Mouse (Mus musculus) lung, embryonic 16.5 days (tissue): ENCODE data around the gene Cdkn1a. TPM values are rescaled to one million over a fixed set of nuclear protein-coding genes. Genes with fewer than 3 reads are reported as not detected.

Experiments
- ATAC-seq: fragments of 200-750 bp; cut with Nextera tagmentation; 2 replicates; pipeline ENCODE4 v1.8.0; 2017; ENCODE audit warnings: low read depth, mild to moderate bottlenecking, moderate library complexity
- H3K27ac ChIP-seq: fragments of 300-500 bp; sonication (generic); 2 replicates; pipeline ENCODE4 v1.5.1; 2014; ENCODE audit warnings: mild to moderate bottlenecking, control low read depth, low read length
- H3K27me3 ChIP-seq: fragments of 300-500 bp; sonication (generic); 2 replicates; pipeline ENCODE4 v1.6.1; 2014; ENCODE audit warnings: low read depth, low read length, mixed read lengths; ENCODE audit not compliant: control insufficient read depth, insufficient read depth
- H3K36me3 ChIP-seq: fragments of 300-500 bp; sonication (generic); 2 replicates; pipeline ENCODE4 v1.6.1; 2014; ENCODE audit warnings: low read length; ENCODE audit not compliant: control insufficient read depth, insufficient read depth
- H3K4me1 ChIP-seq: fragments of 300-500 bp; sonication (generic); replicated peaks from 2 replicates; pipeline ENCODE4 v1.6.1; 2014; ENCODE audit warnings: low read length, mixed read lengths; ENCODE audit not compliant: control insufficient read depth, insufficient read depth
- H3K4me2 ChIP-seq: fragments of 300-500 bp; sonication (generic); 2 replicates; pipeline ENCODE4 v1.6.1; 2014; ENCODE audit warnings: low read depth, low read length, control low read depth
- H3K4me3 ChIP-seq: fragments of 300-500 bp; sonication (generic); 2 replicates; pipeline ENCODE4 v1.5.1; 2014; ENCODE audit warnings: mild to moderate bottlenecking, low read length, control low read depth
- H3K9ac ChIP-seq: fragments of 300-500 bp; sonication (generic); 2 replicates; pipeline ENCODE4 v1.6.1; 2014; ENCODE audit warnings: low read length, control low read depth
- H3K9me3 ChIP-seq: fragments of 300-500 bp; sonication (generic); 2 replicates; pipeline ENCODE4 v1.6.1; 2016; ENCODE audit warnings: low read length; ENCODE audit not compliant: control insufficient read depth
- WGBS: fragments of 180-500 bp; shearing (Covaris S2); extraction: QIAGEN DNeasy Blood & Tissue Kit; methylation state at CpG from one replicate; pipeline ENCODE4 v1.1.7; 2014; 5-methylcytosine and 5-hydroxymethylcytosine counted together
- polyA plus RNA-seq: library from polyadenylated mRNA; unstranded; fragments of >200 nt; fragmentation: Nextera tagmentation; extraction: Ambion mirVana; gene quantifications from 2 replicates; pipeline ENCODE4 v1.2.1, GENCODE M21; 2015

Cdkn1a gene
- polyA plus RNA-seq, 1 experiment from 2014 or later: 41.3 TPM

DNA sequence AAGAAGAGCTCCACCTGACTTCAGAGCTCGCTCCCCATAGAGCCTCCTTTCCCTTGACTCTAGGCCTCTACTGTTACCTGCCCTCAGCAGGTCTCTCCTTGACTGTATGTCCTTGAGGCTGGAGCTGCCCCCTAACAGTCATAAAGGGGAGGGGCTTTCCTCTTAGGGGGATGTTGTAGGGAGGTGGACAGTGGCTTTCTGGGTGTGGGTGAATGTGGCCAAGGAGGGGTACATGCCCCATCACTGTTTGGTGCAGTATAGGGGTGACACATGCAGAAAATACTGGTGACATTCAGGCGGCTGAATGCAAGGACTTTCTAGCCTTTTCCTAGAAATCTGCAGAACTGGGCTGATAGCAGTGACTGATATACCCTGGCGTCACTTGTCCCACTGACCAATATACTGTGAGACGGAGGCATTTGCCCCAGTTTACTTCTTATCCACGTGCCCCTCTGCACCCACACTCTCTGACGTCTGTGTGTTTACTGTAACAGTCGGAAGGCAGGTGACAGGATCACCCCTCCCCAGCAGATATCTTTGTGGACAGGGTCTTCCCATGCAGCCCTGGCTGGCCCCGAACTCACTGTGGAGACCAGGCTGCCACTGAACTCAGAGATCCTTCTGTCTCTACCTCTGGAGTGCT is 26.4 kb downstream of the Cdkn1a start:
- H3K27ac ChIP-seq: no peak overlapping the region
- H3K4me3 ChIP-seq: no peak overlapping the region
- 50% methylated on average over 8 of the region's 8 CpGs for WGBS
- no peak overlapping the region for H3K4me2 ChIP-seq
- H3K27me3 ChIP-seq: no peaks in the 10 kb centered on the region
- H3K9me3 ChIP-seq: no peaks in the 10 kb centered on the region
- H3K4me1 ChIP-seq: no peaks in the 10 kb centered on the region
- ATAC-seq: no peak
- H3K9ac ChIP-seq: no peak overlapping the region
- H3K36me3 ChIP-seq: no peaks in the 10 kb centered on the region

DNA sequence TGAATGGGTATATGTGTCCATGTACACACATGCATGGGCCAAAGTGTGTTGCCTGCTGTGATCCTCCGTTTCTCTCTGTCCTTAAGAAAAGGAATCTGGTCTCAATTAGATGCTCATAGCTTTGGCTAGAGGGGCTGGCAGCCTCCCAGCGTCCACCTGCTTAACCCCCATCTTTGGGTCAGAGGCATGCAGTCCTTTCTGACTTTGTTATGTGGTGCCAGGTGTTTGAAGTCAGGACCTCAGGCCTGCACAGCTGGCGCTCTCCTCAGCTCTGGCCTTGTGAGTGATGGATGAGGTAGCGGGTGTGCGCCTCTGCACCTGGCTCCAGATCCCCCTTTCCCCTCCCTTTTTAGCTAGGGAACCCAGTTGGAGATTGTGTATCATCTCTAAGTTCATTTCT is 27.3 kb downstream of the Cdkn1a start:
- Histone ChIP-seq H3K4me1 (peaks cover 4% of the 10 kb centered on the region; the same call in 1 of the 2 replicates), H3K4me2 (no peak overlapping the region), H3K4me3 (no peak overlapping the region), H3K9ac (no peak overlapping the region), H3K27me3 (no peaks in the 10 kb centered on the region), H3K27ac (no peak overlapping the region), H3K9me3 (no peaks in the 10 kb centered on the region), H3K36me3 (no peaks in the 10 kb centered on the region)
- WGBS: 41% methylated on average over 5 of the region's 5 CpGs
- no peak for ATAC-seq

DNA sequence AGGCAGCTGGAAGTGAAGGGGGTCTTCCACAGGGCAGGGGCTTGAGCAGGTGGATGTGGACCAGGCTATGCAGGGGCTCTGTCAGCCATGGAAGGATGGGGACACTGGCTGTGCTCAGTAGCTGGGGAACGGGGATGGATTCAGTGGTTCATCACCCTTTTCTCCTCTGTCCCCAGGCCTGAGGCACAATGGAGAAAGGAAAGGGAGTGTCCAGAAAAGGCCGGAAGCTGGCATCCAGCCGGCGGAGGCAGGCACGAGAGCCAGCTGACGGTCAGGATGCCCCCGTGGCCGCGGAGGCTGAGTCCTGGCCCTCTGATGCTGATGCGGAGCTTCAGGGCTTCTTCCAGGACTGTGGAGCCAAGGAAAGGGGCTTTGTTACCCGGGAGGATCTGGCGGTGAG is 29.9 kb downstream of the Cdkn1a start:
- no peaks in the 10 kb centered on the region for H3K36me3 ChIP-seq
- H3K4me1 ChIP-seq: peaks cover 12% of the 10 kb centered on the region; the same call in 1 of the 2 replicates
- H3K9me3 ChIP-seq: no peaks in the 10 kb centered on the region
- WGBS: 45% methylated on average over 12 of the region's 12 CpGs
- H3K4me3 ChIP-seq: no peak overlapping the region
- H3K27ac ChIP-seq: no peak overlapping the region
- H3K27me3 ChIP-seq: no peaks in the 10 kb centered on the region
- 0 out of 2 replicates have a peak, but pooled peaks have one; percentile 11 for ATAC-seq
- no peak overlapping the region for H3K4me2 ChIP-seq
- no peak overlapping the region for H3K9ac ChIP-seq

DNA sequence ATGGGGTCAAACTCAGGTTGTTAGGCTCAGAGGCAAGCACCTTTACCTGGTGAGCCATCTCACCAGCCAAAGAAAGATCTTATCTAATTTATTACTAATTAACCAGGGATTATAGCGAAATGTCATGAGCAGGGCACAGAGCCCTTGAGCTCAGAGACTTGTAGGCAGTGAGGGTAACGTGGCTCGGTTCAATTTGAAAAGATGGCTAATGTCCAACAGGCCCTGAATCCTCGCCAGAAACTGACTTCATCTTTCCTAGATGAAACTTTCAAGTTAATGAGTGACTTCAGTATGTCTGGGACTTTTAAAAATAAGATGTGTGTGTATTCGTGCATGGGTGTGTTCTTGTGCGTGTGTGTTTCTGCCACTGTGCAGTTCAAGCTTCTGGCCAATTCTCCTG is 32.0 kb downstream of the Cdkn1a start:
- Histone ChIP-seq H3K4me2 (no peak overlapping the region), H3K9me3 (no peaks in the 10 kb centered on the region), H3K9ac (no peak overlapping the region), H3K4me3 (no peak overlapping the region), H3K27me3 (no peaks in the 10 kb centered on the region), H3K27ac (no peak overlapping the region), H3K36me3 (no peaks in the 10 kb centered on the region), H3K4me1 (peaks cover 12% of the 10 kb centered on the region; the same call in 1 of the 2 replicates)
- no peak for ATAC-seq
- 33% methylated on average over 6 of the region's 6 CpGs for WGBS

DNA sequence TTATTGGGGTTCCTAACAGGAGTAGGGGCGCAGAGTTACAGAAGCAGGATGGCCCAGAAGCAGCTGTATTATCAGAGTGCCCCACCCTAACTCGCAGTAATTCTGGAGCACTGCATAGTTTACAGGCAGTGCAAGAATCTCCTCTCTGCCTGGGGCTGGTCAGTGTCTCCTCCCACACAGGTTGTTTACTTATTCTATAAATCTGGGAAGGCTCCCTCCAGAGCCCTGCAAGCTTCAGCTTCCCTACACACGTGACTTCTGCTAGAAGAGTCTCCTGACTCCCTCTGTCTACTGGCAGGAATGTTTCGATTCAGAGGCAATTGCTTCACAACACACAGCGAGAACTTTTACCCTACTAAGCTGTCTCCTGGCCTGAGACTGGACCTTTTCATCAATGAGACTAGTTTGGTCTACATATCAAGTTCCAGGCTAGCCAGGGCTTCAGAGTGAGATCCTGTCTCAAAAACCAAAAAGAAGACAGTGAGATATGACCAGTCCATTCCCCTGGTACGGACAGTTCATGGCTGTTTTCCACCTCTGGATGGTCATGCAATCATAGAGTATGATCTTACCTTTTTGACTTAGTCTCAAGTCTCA is 32.9 kb downstream of the Cdkn1a start:
- H3K36me3 ChIP-seq: no peaks in the 10 kb centered on the region
- H3K4me3 ChIP-seq: no peak overlapping the region
- peaks cover 12% of the 10 kb centered on the region; the same call in 1 of the 2 replicates for H3K4me1 ChIP-seq
- 34% methylated on average over 6 of the region's 6 CpGs for WGBS
- no peaks in the 10 kb centered on the region for H3K27me3 ChIP-seq
- H3K9me3 ChIP-seq: no peaks in the 10 kb centered on the region
- no peak overlapping the region for H3K9ac ChIP-seq
- peak; percentile 91 for ATAC-seq
- H3K4me2 ChIP-seq: no peak overlapping the region
- peak overlapping the region; percentile 23; the same call in 1 of the 2 replicates for H3K27ac ChIP-seq

DNA sequence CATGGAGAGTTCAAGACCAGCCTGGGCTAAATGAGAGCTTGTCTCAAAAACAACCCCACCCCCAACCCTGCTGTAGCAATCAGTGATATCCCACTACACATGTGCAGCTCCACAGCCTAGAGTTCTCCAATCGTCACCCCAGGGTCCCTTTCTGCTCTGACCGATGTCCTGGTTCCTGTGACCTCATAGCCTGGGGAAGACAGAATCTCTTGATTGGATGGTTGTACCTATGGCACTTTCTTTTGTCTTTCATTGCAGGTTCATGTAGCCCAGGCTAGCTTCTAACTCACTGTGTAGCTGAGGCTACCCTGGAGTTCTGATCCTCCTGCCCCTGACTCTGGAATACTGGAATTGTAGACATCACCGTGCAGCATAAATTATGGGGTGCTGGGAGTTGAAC is 35.8 kb downstream of the Cdkn1a start:
- peaks cover 12% of the 10 kb centered on the region; the same call in 1 of the 2 replicates for H3K4me1 ChIP-seq
- H3K36me3 ChIP-seq: no peaks in the 10 kb centered on the region
- no peak overlapping the region for H3K4me2 ChIP-seq
- WGBS: 90% methylated on average over 3 of the region's 3 CpGs
- H3K4me3 ChIP-seq: no peak overlapping the region
- no peak overlapping the region for H3K27ac ChIP-seq
- H3K27me3 ChIP-seq: no peaks in the 10 kb centered on the region
- no peak for ATAC-seq
- H3K9me3 ChIP-seq: no peaks in the 10 kb centered on the region
- H3K9ac ChIP-seq: no peak overlapping the region

DNA sequence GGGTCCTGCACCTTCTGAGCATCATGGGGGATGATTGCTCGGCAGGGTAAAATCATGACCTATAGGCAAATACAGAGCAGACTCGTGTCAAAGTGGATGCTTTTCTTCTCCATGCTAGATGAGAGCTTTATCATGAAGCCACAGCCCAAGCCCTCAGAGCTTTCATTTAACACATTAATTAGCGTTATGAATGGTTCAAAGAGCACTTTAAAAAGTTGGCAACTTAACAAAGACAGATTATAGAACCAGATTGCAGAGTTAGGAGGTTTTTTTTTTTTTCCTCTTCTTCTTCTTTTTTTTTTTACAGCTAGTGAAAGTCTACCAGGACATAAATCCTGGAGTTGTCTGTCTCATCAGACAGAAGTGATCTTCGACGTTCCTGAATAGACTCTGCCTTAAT is 38.6 kb downstream of the Cdkn1a start:
- no peak for ATAC-seq
- 62% methylated on average over 5 of the region's 5 CpGs for WGBS
- H3K4me1 ChIP-seq: peaks cover under 1% of the 10 kb centered on the region
- no peak overlapping the region for H3K4me2 ChIP-seq
- H3K27ac ChIP-seq: no peak overlapping the region
- H3K36me3 ChIP-seq: no peaks in the 10 kb centered on the region
- H3K4me3 ChIP-seq: no peak overlapping the region
- no peaks in the 10 kb centered on the region for H3K27me3 ChIP-seq
- H3K9ac ChIP-seq: no peak overlapping the region
- no peaks in the 10 kb centered on the region for H3K9me3 ChIP-seq

DNA sequence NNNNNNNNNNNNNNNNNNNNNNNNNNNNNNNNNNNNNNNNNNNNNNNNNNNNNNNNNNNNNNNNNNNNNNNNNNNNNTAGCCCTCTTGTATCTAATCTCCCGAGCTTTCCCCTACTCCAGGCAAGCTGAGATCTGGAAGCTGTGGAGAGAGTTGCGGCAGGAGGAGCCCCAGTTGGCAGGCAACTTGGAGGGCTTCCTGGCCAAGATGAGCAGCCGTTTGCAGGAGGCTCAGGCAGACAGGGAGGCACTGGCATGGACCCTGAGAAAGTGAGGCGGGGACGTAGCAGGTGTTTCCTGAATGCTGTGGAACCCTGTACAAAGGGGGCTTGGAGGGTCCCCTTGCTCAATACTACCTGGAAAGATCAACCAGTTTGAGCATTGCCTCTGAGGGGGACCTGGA is 44.3 kb downstream of the Cdkn1a start:
- Histone ChIP-seq H3K4me1 (peaks cover 4% of the 10 kb centered on the region), H3K4me2 (no peak overlapping the region), H3K27ac (no peak overlapping the region), H3K9ac (no peak overlapping the region), H3K27me3 (no peaks in the 10 kb centered on the region), H3K9me3 (no peaks in the 10 kb centered on the region), H3K36me3 (no peaks in the 10 kb centered on the region), H3K4me3 (no peak overlapping the region)
- WGBS: 55% methylated on average over 5 of the region's 5 CpGs
- ATAC-seq: no peak

DNA sequence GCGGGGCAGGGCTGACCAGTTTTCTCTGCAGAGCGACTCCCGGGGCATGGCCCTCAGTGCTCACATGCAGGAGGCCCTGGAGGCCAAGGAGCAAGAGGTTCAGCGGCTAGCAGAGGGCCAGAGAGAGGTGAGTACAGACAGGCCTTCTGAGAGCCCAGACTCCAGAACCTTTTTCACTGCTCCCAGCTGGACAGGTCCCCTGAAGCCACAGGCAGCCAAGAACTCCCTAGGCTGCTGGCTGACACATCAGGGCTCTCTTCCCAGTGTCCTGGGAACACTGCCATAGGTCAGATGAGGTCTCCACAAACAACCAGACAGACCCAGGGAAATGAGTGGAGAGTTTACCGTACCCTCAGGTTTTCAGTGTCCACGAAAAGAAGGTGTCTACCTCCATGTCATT is 45.5 kb downstream of the Cdkn1a start:
- Histone ChIP-seq H3K36me3 (no peaks in the 10 kb centered on the region), H3K27ac (no peak overlapping the region), H3K9ac (no peak overlapping the region), H3K9me3 (no peaks in the 10 kb centered on the region), H3K4me2 (no peak overlapping the region), H3K4me3 (no peak overlapping the region), H3K27me3 (no peaks in the 10 kb centered on the region), H3K4me1 (peaks cover 4% of the 10 kb centered on the region)
- ATAC-seq: no peak
- 40% methylated on average over 6 of the region's 6 CpGs for WGBS
